Mouse (Mus musculus) kidney, adult 18-20 months (tissue): ENCODE measurements at regions not wholly inside any gene's neighbourhood (a gene's known extent, or its start where the extent isn't known, plus 50 kb on each side); places are given as distances from the start of the nearest gene placed in this dataset.
A peak's percentile ranks its signal among the peaks of the same experiment; 100 is the strongest.
"Not testable (repeated sequence)": the region's sequence is repeated elsewhere in the genome, so short reads cannot be mapped to it uniquely, and the experiment has no call there.

ENCODE experiments used
- DNase-seq: peaks from one replicate; pipeline ENCODE4 v3.0.0; 2021

GRCm38 (mm10) chr2:78059801-78060416, 113.7 kb upstream of the Cwc22 start:
- no peak for DNase-seq

DNA sequence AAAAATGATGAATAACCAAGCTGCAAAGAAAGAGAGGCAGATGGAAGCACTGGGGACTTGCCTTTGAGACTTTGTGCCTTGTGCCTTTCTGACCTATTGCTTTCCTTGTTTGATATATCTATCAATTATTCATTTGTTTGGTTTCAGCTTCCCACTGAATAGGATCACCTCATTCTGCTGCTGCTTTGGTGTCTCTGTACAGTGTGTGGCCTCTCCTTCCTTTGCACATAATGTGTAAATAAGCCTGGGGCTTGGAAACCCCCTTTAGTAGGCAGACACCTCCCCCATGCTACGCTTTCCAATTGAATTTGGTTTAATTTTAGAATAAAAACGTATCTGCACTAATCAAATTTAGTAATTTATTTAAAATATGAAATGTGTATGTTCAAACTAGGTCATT, 112.8 kb upstream of the Cwc22 start:
- DNase-seq = no peak

DNA sequence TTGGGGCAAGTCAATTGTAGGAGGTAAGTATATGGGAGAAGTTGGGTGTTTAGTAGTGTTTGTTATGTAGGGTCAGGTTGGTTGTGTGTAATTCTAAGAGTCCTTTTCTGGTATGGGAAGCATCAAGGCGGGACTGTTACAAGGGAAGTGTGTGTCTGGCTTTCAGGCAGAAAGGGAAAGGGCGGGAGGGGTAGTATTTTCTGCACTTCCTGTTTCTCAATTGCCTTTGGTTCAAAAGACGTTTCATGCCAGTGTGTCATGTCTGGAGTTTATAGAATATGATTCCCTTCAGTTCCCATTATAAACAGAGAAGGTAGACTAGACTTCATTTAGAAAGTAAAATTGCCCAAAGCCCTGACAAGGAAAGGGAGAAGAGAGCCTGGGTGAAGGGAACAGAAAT, 107.7 kb upstream of the Cwc22 start:
- DNase-seq = no peak

DNA sequence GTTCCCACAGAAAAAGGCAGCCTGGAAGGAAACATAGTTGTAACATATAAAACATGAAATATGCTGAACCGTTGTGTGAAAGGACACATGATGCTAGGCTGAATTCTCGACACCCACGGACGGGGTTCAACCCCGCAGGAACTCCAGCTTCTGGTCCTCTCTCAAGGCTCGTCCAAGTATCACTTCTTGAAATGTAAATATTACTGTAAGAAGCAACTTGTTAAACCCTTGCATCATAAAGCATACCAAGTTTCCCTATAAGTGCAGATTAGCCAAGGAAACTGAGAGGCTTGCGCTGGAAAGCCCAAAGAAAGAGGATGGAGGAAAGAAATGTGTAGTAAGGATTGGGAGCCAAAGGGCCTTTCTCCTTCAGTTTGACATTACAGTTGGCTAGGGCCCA, 104.4 kb upstream of the Cwc22 start:
- DNase-seq = no peak

DNA sequence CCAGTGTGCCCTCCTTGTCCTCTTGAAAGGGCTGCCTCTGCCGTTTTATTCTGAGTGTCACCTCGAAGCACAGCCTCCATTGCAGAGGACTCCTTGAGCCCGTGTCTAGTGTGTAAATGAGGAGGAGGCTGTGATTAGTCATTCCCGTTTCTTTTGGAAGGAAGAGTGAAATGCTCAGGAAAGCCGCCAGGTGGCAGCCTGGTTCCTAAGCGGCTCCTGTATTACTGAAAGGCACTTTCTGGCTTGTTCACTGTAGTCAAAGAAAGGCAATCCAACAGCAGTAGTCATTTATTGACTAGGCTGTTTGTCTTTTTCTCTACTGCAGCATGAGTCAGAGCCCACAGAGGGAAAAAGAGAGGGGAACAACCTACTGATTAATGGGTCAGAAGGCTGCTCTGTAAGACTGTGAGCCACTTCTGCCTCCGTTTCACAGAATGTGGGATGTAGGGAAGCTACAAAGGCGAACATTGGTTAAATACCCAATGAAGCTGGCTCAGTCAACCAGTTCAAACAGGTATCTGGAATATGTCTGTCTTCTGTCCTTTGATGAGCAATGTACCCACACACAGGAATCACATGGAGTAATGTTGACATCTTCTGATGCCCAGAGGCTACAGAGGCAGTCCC, 103.2 kb upstream of the Cwc22 start:
- DNase-seq = peak; percentile 76

DNA sequence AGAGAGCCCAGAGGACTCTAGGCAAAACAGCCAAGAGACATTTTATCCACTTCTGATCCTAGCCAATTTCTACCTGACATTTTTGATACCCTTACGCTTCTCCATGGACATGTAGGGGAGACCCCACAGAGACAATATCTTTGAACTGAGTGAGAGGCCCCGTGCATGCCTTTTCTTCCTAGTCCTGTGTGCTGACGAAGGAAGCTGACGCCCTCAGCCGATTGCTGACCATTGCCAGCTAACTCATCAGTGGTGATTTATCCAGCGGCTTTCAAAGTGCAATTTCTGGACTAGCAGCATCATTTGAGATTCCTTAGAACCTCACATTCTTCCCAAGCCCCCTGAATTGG, 102.5 kb upstream of the Cwc22 start:
- DNase-seq = no peak

GRCm38 (mm10) chr2:78048030-78048705, 102.0 kb upstream of the Cwc22 start:
- DNase-seq = no peak

DNA sequence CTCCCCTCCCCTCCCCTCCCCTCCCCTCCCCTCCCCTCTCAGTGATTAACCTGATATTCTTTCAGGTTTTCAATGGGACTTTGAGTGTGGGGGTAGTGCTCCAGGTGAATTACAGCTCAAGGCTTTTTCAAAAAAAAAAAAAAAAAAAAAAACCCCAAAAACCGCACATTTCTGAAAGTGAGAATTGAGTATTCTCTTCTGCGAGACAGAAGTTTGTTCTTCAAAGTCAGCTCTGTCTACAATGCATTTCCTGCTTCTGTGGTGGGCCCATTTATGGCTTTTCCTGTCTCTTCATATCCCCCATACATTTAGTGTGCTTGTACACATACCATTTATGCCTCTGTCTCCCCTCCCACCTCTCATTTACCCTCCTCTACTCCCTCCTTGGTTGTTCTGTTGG, 81.1 kb upstream of the Cwc22 start:
- DNase-seq = no peak

GRCm38 (mm10) chr2:78026808-78027207, 80.6 kb upstream of the Cwc22 start:
- DNase-seq = no peak

DNA sequence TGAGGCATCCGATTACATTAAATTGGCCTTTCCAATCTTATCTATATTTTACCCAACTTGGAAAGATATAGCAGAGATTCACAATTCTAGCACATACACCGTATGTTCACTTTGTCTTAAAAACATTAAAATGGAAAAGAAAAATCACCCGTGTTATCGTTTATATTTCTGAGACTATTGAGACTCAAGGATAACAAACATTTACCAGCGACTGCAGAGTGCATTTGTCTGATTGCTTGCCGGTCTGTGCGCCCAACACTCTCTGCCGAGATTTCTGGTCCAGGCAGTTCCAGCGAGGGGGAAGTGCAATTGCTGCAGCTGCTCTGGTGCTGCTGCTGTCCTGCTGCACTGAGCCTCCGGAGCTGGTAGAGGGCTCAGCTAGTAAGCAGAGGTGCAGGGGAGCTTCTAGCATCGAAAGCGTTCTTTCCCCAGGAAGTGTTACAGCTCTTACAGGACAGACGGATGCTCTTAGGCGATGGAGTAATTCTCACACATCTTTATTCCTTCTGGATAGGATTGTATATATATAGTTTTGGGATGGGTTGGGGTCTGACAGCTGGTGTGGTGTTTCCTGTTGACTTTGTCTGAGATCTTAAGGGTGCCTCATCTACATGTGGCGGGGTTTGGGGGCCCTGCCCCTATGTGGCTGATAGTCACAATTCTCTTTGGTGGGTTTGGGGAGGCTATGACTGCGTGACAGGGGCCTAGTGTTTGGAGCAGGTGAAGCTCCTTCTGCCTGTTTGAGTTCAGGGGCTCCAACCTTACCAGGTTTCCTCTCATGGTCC, 79.7 kb upstream of the Cwc22 start:
- no peak for DNase-seq

DNA sequence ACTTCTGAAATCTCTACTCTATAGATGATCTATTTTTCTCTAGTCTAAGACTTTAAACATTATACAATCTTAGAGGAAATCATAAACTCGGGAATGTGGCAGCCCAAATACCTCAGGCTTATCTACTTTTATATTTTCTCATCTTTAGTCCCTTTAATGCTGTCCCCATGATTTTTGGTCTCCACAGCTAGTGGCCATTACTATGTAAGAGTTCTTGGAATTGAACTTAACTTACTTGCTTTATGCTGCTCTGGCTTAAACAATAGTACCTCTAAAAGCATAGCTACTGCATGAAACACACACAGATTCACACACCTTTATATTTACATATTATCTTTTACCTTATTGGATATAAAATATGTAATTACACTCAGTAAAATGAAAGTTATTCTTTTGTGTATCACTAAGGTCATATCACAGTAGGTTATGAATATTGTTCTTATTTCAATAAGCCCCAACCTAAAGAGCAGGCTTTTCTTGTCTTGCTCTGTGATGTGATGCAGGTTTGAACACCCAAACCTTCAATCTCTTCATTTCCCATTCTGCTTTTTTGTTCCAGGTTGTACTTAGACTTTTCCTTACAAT, 78.9 kb upstream of the Cwc22 start:
- no peak for DNase-seq

- DNase-seq = no peak
Observed at GRCm38 (mm10) chr2:78023916-78024685, 77.9 kb upstream of the Cwc22 start.

- DNase-seq = no peak
Observed at GRCm38 (mm10) chr2:78023416-78023815, 77.2 kb upstream of the Cwc22 start.

DNA sequence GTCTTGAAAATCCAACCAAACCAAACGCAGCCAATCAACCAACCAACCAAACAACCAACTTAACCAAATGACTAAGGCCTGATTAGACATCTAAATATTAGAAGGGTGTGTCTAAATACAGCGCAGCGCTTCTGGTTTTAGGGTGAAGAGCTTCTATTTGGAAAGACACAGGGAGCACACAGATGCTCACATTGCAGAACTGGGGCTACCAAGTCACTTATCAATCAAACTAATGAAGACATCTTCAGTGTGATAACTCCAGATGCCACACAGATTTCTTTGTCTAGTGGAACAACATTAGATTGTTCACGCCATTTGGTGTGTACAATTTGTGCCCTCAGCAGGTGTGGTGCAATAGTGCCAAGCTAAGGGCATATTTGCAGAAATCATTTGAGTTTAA, 76.6 kb upstream of the Cwc22 start:
- no peak for DNase-seq

DNA sequence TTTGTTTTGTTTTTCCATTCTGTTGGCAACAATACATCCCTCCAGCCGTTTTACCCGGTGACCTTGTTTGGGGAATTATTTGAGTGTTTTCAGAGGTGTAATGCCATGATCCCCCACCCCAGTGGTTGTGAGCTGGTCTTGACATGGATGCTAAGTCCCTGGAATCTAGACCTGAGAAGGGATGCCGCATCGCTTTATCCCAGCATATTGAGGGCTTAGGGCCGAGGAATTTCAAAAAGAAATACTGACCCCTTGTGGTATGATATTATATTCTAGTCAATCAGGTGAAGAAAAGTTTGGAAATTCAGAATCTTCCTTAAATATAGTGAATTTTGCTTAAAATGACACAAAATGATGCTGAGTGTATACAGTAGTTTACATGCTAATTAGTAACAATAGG, 75.7 kb upstream of the Cwc22 start:
- no peak for DNase-seq

DNA sequence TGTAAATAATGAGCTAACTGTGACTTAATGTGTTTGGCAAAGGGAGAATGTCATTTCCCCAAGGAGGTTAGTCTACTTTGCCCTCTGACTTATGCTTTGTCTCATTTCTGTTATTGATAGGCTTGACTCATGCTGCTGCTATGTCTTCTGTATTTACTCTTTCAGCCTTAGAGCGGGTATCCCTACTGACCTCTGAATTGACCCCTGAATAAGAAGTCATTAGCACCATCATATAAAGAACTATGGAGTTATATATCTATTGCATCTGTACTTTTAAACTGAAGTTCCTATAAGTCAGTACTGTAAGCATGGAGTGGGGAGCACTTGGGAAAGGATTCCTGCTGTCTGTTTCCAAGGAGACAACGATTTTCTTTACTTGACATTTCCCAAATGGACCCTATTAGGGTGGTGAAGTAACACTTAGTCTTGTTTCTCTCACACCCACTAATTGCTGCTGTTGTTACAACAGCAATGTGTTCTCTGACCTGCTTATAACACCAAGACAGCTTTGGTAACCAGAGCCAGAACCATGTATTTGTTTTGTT, 75.3 kb upstream of the Cwc22 start:
- no peak for DNase-seq

DNA sequence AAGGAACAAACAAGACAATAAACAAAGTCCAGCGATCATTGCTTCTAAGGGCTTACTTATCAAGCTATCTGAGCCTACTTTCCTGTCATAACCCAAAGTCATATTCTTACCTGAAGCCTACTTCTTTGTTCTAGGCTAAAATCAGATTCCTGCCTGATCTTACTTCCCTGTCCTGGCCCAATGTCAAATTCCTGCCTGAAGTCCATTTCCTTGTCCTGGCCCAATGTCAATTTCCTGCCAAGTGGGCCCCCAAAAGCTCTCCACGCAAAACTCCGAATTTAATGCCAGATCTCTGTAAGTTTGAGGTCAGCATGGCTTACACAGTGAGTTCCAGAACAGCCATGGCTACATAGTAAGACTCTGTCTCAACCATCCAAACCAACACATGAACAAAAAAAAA, 74.3 kb upstream of the Cwc22 start:
- DNase-seq = no peak

DNA sequence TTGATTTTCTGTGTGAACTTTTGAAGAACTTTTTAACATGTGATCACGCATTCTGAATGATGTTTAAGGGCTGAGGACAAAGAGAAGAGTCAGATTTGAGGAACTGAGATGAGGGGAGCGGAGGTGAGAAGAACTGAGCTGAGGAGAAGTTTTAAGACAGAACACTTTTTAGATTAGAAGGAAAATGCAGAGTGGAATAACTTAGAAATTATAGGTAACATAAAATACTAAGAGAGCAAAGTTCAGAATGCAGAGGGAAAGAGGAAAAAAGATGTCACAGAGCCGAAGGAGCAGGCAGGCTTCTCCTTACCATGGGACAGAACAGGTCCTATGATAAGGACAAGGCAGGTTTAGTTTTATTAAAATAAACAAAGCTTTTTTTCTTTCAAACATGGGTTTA, 73.7 kb upstream of the Cwc22 start:
- DNase-seq = no peak

DNA sequence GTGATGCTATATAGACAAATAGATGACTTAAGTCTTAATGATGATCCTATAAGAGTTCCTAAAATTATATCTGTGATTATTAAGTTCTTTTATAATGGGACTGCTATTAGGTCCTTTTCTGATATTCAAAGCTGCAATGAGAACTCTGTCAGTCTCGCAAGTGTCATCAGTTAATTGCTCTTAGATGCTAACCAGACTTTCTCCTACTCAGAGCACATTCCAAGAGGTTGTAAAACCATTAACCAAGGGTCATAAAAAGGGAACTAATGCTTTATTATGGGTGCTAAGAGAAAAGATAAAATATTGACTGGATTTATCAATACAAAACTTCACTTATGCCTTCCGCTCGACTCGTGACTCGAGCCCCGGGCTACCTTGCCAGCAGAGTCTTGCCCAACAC, 66.3 kb upstream of the Cwc22 start:
- DNase-seq = not testable (repeated sequence)

DNA sequence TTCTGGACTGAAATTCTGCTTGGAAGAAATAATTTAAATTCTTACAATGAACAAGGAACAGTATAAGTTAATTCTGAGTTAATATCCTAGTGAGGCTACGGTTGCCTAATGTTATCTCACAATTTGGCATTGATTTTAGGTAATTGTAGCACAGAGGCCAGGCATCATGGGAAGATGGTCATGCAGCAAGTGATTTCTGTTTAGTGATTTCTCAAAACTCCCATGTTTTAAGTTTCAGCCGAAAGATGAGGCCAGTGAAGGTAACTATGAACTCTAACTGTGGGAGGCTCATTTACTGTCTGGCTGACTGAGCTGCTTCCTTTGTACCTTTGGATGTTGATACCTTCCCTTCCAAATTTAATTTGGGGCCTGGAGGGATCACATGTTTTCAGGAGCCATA, 65.6 kb upstream of the Cwc22 start:
- DNase-seq = no peak

GRCm38 (mm10) chr2:78011051-78011800, 65.1 kb upstream of the Cwc22 start:
- no peak for DNase-seq
